Mouse (Mus musculus) midbrain, embryonic 10.5 days (tissue): Measurements from ENCODE around the gene Ccdc13. TPM values are rescaled to one million over a fixed set of nuclear protein-coding genes. Genes with fewer than 3 reads are reported as not detected.
A peak's percentile ranks its signal among the peaks of the same experiment; 100 is the strongest.

ENCODE experiments used
- DNase-seq: peaks from one replicate; pipeline ENCODE4 v3.0.0-alpha.2; 2017; ENCODE audit warnings: low spot score
- H3K27ac ChIP-seq: fragments of 300-500 bp; sonication (generic); replicated peaks from 2 replicates; pipeline ENCODE4 v1.5.1; 2016; ENCODE audit warnings: mild to moderate bottlenecking
- H3K27me3 ChIP-seq: fragments of 300-500 bp; sonication (generic); 2 replicates; pipeline ENCODE4 v1.6.1; 2016; ENCODE audit warnings: low read depth, mild to moderate bottlenecking; ENCODE audit not compliant: poor library complexity, severe bottlenecking
- H3K36me3 ChIP-seq: fragments of 300-500 bp; sonication (generic); 2 replicates; pipeline ENCODE4 v1.6.1; 2016; ENCODE audit warnings: mild to moderate bottlenecking, moderate library complexity
- H3K4me1 ChIP-seq: fragments of 300-500 bp; sonication (generic); 2 replicates; pipeline ENCODE4 v1.6.1; 2016
- H3K4me3 ChIP-seq: fragments of 300-500 bp; sonication (generic); 2 replicates; pipeline ENCODE4 v1.5.1; 2016; ENCODE audit warnings: mild to moderate bottlenecking, moderate library complexity
- H3K9me3 ChIP-seq: fragments of 300-500 bp; sonication (generic); replicated peaks from 2 replicates; pipeline ENCODE4 v1.6.1; 2016; ENCODE audit warnings: mild to moderate bottlenecking
- WGBS: fragments of 180-500 bp; shearing (Covaris S2); methylation state at CpG from one replicate; pipeline ENCODE4 v1.1.7; 2016; 5-methylcytosine and 5-hydroxymethylcytosine counted together
- polyA plus RNA-seq: library from polyadenylated mRNA; unstranded; fragments of >200 nt; fragmentation: Nextera tagmentation; extraction: Ambion mirVana; gene quantifications from 2 replicates; pipeline ENCODE4 v1.2.1, GENCODE M21; 2016

Ccdc13 gene
- polyA plus RNA-seq, 1 experiment from 2014 or later, result 2.4 TPM

GRCm38 (mm10) chr9:121785261-121785660, 54.0 kb downstream of the Ccdc13 start:
- Histone ChIP-seq H3K36me3 (no peaks in the 10 kb centered on the region), H3K9me3 (no peaks in the 10 kb centered on the region), H3K4me1 (no peaks in the 10 kb centered on the region; the same call in 1 of the 2 replicates), H3K4me3 (no peak overlapping the region), H3K27ac (no peak overlapping the region), H3K27me3 (peaks cover 7% of the 10 kb centered on the region)
- DNase-seq, result no peak
- 86% methylated on average over 8 of the region's 8 CpGs for WGBS

- H3K9me3 ChIP-seq, result no peaks in the 10 kb centered on the region
- no peak overlapping the region for H3K27ac ChIP-seq
- H3K4me1 ChIP-seq, result no peaks in the 10 kb centered on the region; the same call in 1 of the 2 replicates
- no peaks in the 10 kb centered on the region for H3K36me3 ChIP-seq
- no peak for DNase-seq
- 93% methylated on average over 12 of the region's 12 CpGs for WGBS
- no peak overlapping the region for H3K4me3 ChIP-seq
- H3K27me3 ChIP-seq, result peaks cover 12% of the 10 kb centered on the region
These were observed 54.5 kb downstream of the Ccdc13 start for GRCm38 (mm10) chr9:121784801-121785200.

- WGBS, result 13% methylated on average over 54 of the region's 54 CpGs
- Histone ChIP-seq H3K27me3 (peaks cover 57% of the 10 kb centered on the region), H3K4me3 (peak overlapping the region; percentile 45), H3K4me1 (peaks cover 11% of the 10 kb centered on the region), H3K9me3 (no peaks in the 10 kb centered on the region), H3K27ac (no peak overlapping the region; the same call in 1 of the 2 replicates), H3K36me3 (no peaks in the 10 kb centered on the region)
- DNase-seq, result peak; percentile 35
These were observed 61.1 kb downstream of the Ccdc13 start for GRCm38 (mm10) chr9:121778066-121778624.

- Histone ChIP-seq H3K27ac (no peak within 1 kb of the TSS; the same call in 1 of the 2 replicates), H3K4me3 (peak within 1 kb of the TSS; percentile 45), H3K27me3 (peaks cover 57% of the 10 kb centered on the region), H3K4me1 (peaks cover 11% of the 10 kb centered on the region), H3K9me3 (no peaks in the 10 kb centered on the region), H3K36me3 (no peaks in the 10 kb centered on the region)
- no peak for DNase-seq
- WGBS, result 23% methylated on average over 30 of the region's 30 CpGs
These were observed 61.7 kb downstream of the Ccdc13 start, which contains the start of gene Klhl40 for GRCm38 (mm10) chr9:121777484-121778065. Gene Klhl40, plus strand, starts transcription at chr9:121777607.

GRCm38 (mm10) chr9:121776511-121776910, 62.8 kb downstream of the Ccdc13 start:
- H3K4me3 ChIP-seq, result no peak overlapping the region
- peaks cover 57% of the 10 kb centered on the region for H3K27me3 ChIP-seq
- H3K4me1 ChIP-seq, result peaks cover 11% of the 10 kb centered on the region
- no peak for DNase-seq
- no peak overlapping the region for H3K27ac ChIP-seq
- no peaks in the 10 kb centered on the region for H3K9me3 ChIP-seq
- no peaks in the 10 kb centered on the region for H3K36me3 ChIP-seq
- WGBS, result 87% methylated on average over 7 of the region's 7 CpGs

- peaks cover 11% of the 10 kb centered on the region for H3K4me1 ChIP-seq
- no peaks in the 10 kb centered on the region for H3K36me3 ChIP-seq
- no peak overlapping the region for H3K27ac ChIP-seq
- H3K9me3 ChIP-seq, result no peaks in the 10 kb centered on the region
- no peak overlapping the region for H3K4me3 ChIP-seq
- DNase-seq, result no peak
- peaks cover 56% of the 10 kb centered on the region for H3K27me3 ChIP-seq
- WGBS, result 85% methylated on average over 10 of the region's 10 CpGs
These were observed 63.3 kb downstream of the Ccdc13 start for GRCm38 (mm10) chr9:121775951-121776350.

- 85% methylated on average over 5 of the region's 5 CpGs for WGBS
- Histone ChIP-seq H3K27ac (no peak overlapping the region), H3K36me3 (peaks cover 17% of the 10 kb centered on the region), H3K4me1 (no peaks in the 10 kb centered on the region; the same call in none of the 2 replicates), H3K27me3 (peaks cover 21% of the 10 kb centered on the region), H3K4me3 (no peak overlapping the region), H3K9me3 (no peaks in the 10 kb centered on the region)
- no peak for DNase-seq
These were observed 66.8 kb downstream of the Ccdc13 start for GRCm38 (mm10) chr9:121772412-121772811.

GRCm38 (mm10) chr9:121765166-121765855, 74.0 kb downstream of the Ccdc13 start:
- 94% methylated on average over 16 of the region's 16 CpGs for WGBS

GRCm38 (mm10) chr9:121763716-121764115, 75.5 kb downstream of the Ccdc13 start:
- no peak overlapping the region for H3K4me3 ChIP-seq
- DNase-seq, result no peak
- peaks cover 70% of the 10 kb centered on the region for H3K36me3 ChIP-seq
- H3K27me3 ChIP-seq, result no peaks in the 10 kb centered on the region
- no peak overlapping the region for H3K27ac ChIP-seq
- H3K4me1 ChIP-seq, result peaks cover 35% of the 10 kb centered on the region
- WGBS, result 94% methylated on average over 19 of the region's 19 CpGs
- no peaks in the 10 kb centered on the region for H3K9me3 ChIP-seq

More at GRCm38 (mm10) chr9:121765166-121765855, 74.0 kb downstream of the Ccdc13 start:
- no peaks in the 10 kb centered on the region for H3K9me3 ChIP-seq
- DNase-seq, result no peak
- no peak overlapping the region for H3K27ac ChIP-seq
- H3K36me3 ChIP-seq, result peaks cover 74% of the 10 kb centered on the region
- H3K4me3 ChIP-seq, result no peak overlapping the region
- no peaks in the 10 kb centered on the region for H3K27me3 ChIP-seq
- peaks cover 23% of the 10 kb centered on the region for H3K4me1 ChIP-seq

GRCm38 (mm10) chr9:121762761-121763160, 76.5 kb downstream of the Ccdc13 start:
- DNase-seq, result no peak
- Histone ChIP-seq H3K36me3 (peaks cover 60% of the 10 kb centered on the region), H3K9me3 (no peaks in the 10 kb centered on the region), H3K4me3 (no peak overlapping the region), H3K27me3 (no peaks in the 10 kb centered on the region), H3K4me1 (peaks cover 45% of the 10 kb centered on the region), H3K27ac (no peak overlapping the region)
- WGBS, result 91% methylated on average over 25 of the region's 25 CpGs

GRCm38 (mm10) chr9:121762248-121762647, 77.0 kb downstream of the Ccdc13 start:
- H3K27ac ChIP-seq, result peak overlapping the region; percentile 97; the same call in 1 of the 2 replicates
- no peaks in the 10 kb centered on the region for H3K9me3 ChIP-seq
- no peaks in the 10 kb centered on the region for H3K27me3 ChIP-seq
- DNase-seq, result no peak
- peaks cover 55% of the 10 kb centered on the region for H3K36me3 ChIP-seq
- 93% methylated on average over 10 of the region's 10 CpGs for WGBS
- H3K4me1 ChIP-seq, result peaks cover 48% of the 10 kb centered on the region
- H3K4me3 ChIP-seq, result no peak overlapping the region

- peaks cover 53% of the 10 kb centered on the region for H3K36me3 ChIP-seq
- DNase-seq, result no peak
These were observed 77.5 kb downstream of the Ccdc13 start for GRCm38 (mm10) chr9:121761787-121762186.

More at GRCm38 (mm10) chr9:121761787-121762186, 77.5 kb downstream of the Ccdc13 start:
- H3K27ac ChIP-seq, result peak overlapping the region; percentile 97
- no peaks in the 10 kb centered on the region for H3K27me3 ChIP-seq
- 76% methylated on average over 8 of the region's 8 CpGs for WGBS
- no peaks in the 10 kb centered on the region for H3K9me3 ChIP-seq
- no peak overlapping the region for H3K4me3 ChIP-seq
- peaks cover 48% of the 10 kb centered on the region for H3K4me1 ChIP-seq
